Mouse (Mus musculus) kidney, postnatal 0 days (tissue): Measurements from ENCODE around the gene Rprd1b. TPM values are rescaled to one million over a fixed set of nuclear protein-coding genes. Genes with fewer than 3 reads are reported as not detected.

Experiments
- ATAC-seq: fragments of 200-750 bp; cut with Nextera tagmentation; replicated peaks from 2 replicates; pipeline ENCODE4 v1.8.0; 2017; ENCODE audit warnings: low read depth, moderate number of reproducible peaks, moderate TSS enrichment, moderate library complexity; ENCODE audit not compliant: low FRiP score
- DNase-seq: peaks from one replicate; pipeline ENCODE4 v3.0.0-alpha.2; 2016; ENCODE audit warnings: low spot score
- H3K27ac ChIP-seq: fragments of 300-500 bp; sonication (generic); 2 replicates; pipeline ENCODE4 v1.5.1; 2014; ENCODE audit warnings: mild to moderate bottlenecking
- H3K27me3 ChIP-seq: fragments of 300-500 bp; sonication (generic); 2 replicates; pipeline ENCODE4 v1.6.1; 2014; ENCODE audit warnings: low read length, mixed read lengths; ENCODE audit not compliant: insufficient read depth
- H3K36me3 ChIP-seq: fragments of 300-500 bp; sonication (generic); 2 replicates; pipeline ENCODE4 v1.6.1; 2014; ENCODE audit warnings: low read length, mixed read lengths; ENCODE audit not compliant: insufficient read depth
- H3K4me1 ChIP-seq: fragments of 300-500 bp; sonication (generic); replicated peaks from 2 replicates; pipeline ENCODE4 v1.6.1; 2014; ENCODE audit warnings: antibody characterized with exemption, low read length, mixed read lengths; ENCODE audit not compliant: insufficient read depth
- H3K4me2 ChIP-seq: fragments of 300-500 bp; sonication (generic); 2 replicates; pipeline ENCODE4 v1.6.1; 2014; ENCODE audit warnings: mild to moderate bottlenecking, low read length, moderate library complexity, mixed read lengths
- H3K4me3 ChIP-seq: fragments of 300-500 bp; sonication (generic); replicated peaks from 2 replicates; pipeline ENCODE4 v1.5.1; 2014; ENCODE audit warnings: low read depth, low read length
- H3K9ac ChIP-seq: fragments of 300-500 bp; sonication (generic); 2 replicates; pipeline ENCODE4 v1.6.1; 2014; ENCODE audit warnings: low read depth, low read length
- H3K9me3 ChIP-seq: fragments of 300-500 bp; sonication (generic); replicated peaks from 2 replicates; pipeline ENCODE4 v1.6.1; 2016; ENCODE audit warnings: low read length, inconsistent platforms, mixed read lengths
- CTCF ChIP-seq: IDR thresholded peaks from 2 replicates; pipeline ENCODE4 v1.5.1; 2016; ENCODE audit warnings: antibody characterized with exemption, low read depth, mild to moderate bottlenecking, moderate library complexity
- WGBS: fragments of 180-500 bp; shearing (Covaris S2); extraction: QIAGEN DNeasy Blood & Tissue Kit; methylation state at CpG from one replicate; pipeline ENCODE4 v1.1.7; 2014; 5-methylcytosine and 5-hydroxymethylcytosine counted together
- polyA plus RNA-seq: library from polyadenylated mRNA; unstranded; fragments of >200 nt; fragmentation: Nextera tagmentation; extraction: Ambion mirVana; gene quantifications from 2 replicates; pipeline ENCODE4 v1.2.1, GENCODE M21; 2015

The Rprd1b gene
- polyA plus RNA-seq, 1 experiment from 2014 or later, result 29.6 TPM

DNA sequence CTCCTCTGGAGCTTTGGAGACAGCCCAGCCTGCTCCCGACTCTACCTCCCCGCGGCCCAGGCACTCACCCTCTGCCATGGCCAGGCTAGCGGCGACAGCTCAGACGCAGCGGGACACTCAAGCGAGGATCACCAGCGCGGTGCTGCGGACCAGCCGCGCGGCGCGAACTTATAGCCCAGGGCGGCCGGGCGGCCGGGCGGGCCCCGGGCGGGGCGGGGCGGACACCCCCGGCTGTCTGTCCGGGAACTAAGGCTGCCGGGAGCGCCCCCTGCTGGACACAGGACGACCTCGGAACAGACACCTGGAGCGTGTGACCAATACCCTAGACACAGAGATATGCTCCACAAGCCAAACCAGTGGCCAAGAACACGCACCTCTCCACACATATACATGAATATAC, 117.9 kb downstream of the Rprd1b start, which contains the start of gene Tgm2:
Tgm2 (minus strand) TSS at position 214 of the 400 bp plus-strand sequence.
- under 1% methylated on average over 32 of the region's 33 CpGs for WGBS
- TF ChIP-seq CTCF, result peak; percentile 72
- peak within 1 kb of the TSS; percentile 74 for H3K4me2 ChIP-seq
- H3K9ac ChIP-seq, result peak within 1 kb of the TSS; percentile 63
- H3K27ac ChIP-seq, result peak within 1 kb of the TSS; percentile 28; the same call in 1 of the 2 replicates
- peaks cover 23% of the 10 kb centered on the region for H3K4me1 ChIP-seq
- DNase-seq, result peak; percentile 86
- no peaks in the 10 kb centered on the region for H3K27me3 ChIP-seq
- H3K4me3 ChIP-seq, result peak within 1 kb of the TSS; percentile 39
- peak; percentile 68 for ATAC-seq
- H3K36me3 ChIP-seq, result no peaks in the 10 kb centered on the region
- no peaks in the 10 kb centered on the region for H3K9me3 ChIP-seq

GRCm38 (mm10) chr2:158146971-158147370, 118.7 kb downstream of the Rprd1b start:
- TF ChIP-seq CTCF, result no peak
- 94% methylated on average over 8 of the region's 8 CpGs for WGBS
- no peak for ATAC-seq
- no peaks in the 10 kb centered on the region for H3K36me3 ChIP-seq
- no peak overlapping the region for H3K4me2 ChIP-seq
- no peak overlapping the region for H3K9ac ChIP-seq
- H3K4me1 ChIP-seq, result peaks cover 21% of the 10 kb centered on the region
- H3K9me3 ChIP-seq, result no peaks in the 10 kb centered on the region
- H3K27me3 ChIP-seq, result no peaks in the 10 kb centered on the region
- DNase-seq, result no peak
- H3K27ac ChIP-seq, result no peak overlapping the region
- H3K4me3 ChIP-seq, result no peak overlapping the region

GRCm38 (mm10) chr2:158151077-158151476, 122.8 kb downstream of the Rprd1b start:
- 93% methylated on average over 3 of the region's 3 CpGs for WGBS
- H3K27ac ChIP-seq, result no peak overlapping the region
- H3K9ac ChIP-seq, result no peak overlapping the region

DNA sequence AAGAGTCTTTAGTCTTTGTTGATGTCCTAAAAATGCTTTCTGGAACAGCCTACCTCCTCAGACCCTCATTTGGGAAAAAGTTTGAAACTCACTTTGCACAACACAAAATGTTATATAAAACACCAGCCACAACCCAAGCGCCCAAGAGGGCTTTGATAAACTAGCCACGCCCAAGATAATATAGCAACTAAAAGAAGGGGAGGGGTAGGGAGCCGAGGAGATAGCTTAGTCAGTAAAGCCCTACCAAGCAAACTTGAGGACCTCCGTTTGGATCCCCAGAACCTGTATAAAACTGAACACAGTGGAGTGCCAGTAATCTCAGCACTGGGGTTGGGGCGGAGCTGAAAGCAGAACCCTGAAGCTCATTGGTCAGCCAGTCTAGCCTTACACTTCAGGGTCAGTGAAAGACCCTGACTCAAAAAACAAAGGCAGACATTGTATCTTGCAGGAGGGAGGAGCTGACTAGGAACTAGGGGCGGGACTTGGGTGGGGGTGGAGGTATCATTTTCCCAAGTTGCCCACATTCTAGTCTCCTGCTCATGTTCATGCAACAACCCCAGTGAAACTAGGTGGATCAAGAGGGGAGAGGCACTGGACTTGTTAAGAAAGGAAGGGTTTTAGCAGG, 124.5 kb downstream of the Rprd1b start:
- H3K9me3 ChIP-seq, result no peaks in the 10 kb centered on the region
- WGBS, result 45% methylated on average over 6 of the region's 6 CpGs
- no peak for DNase-seq
- ATAC-seq, result no peak
- no peaks in the 10 kb centered on the region for H3K4me1 ChIP-seq
- no peak overlapping the region for H3K4me3 ChIP-seq
- no peak for TF ChIP-seq CTCF
- no peak overlapping the region for H3K4me2 ChIP-seq
- no peaks in the 10 kb centered on the region for H3K27me3 ChIP-seq
- H3K36me3 ChIP-seq, result no peaks in the 10 kb centered on the region
- no peak overlapping the region for H3K9ac ChIP-seq
- no peak overlapping the region for H3K27ac ChIP-seq

More at GRCm38 (mm10) chr2:158151077-158151476, 122.8 kb downstream of the Rprd1b start:
- Histone ChIP-seq H3K9me3 (no peaks in the 10 kb centered on the region), H3K4me2 (no peak overlapping the region), H3K4me1 (peaks cover 2% of the 10 kb centered on the region; the same call in 1 of the 2 replicates), H3K36me3 (no peaks in the 10 kb centered on the region), H3K4me3 (no peak overlapping the region), H3K27me3 (no peaks in the 10 kb centered on the region)
- peak; percentile 47 for TF ChIP-seq CTCF
- no peak for DNase-seq
- ATAC-seq, result no peak

- Histone ChIP-seq H3K27me3 (no peaks in the 10 kb centered on the region), H3K4me1 (no peaks in the 10 kb centered on the region), H3K9ac (peak overlapping the region; percentile 42; the same call in 1 of the 2 replicates), H3K4me2 (peak overlapping the region; percentile 82), H3K36me3 (no peaks in the 10 kb centered on the region), H3K27ac (no peak overlapping the region), H3K9me3 (no peaks in the 10 kb centered on the region), H3K4me3 (peak overlapping the region; percentile 30)
- 2% methylated on average over 22 of the region's 22 CpGs for WGBS
- no peak for TF ChIP-seq CTCF
- peak; percentile 58 for DNase-seq
- no peak for ATAC-seq
These were observed 125.5 kb downstream of the Rprd1b start for GRCm38 (mm10) chr2:158153728-158154343.

- TF ChIP-seq CTCF, result no peak
- Histone ChIP-seq H3K9me3 (no peaks in the 10 kb centered on the region), H3K27me3 (no peaks in the 10 kb centered on the region), H3K9ac (no peak overlapping the region), H3K4me3 (no peak overlapping the region), H3K4me2 (no peak overlapping the region), H3K4me1 (peaks cover 3% of the 10 kb centered on the region), H3K27ac (no peak overlapping the region), H3K36me3 (no peaks in the 10 kb centered on the region)
- WGBS, result 53% methylated on average over 8 of the region's 8 CpGs
- DNase-seq, result no peak
- ATAC-seq, result no peak
These were observed 126.3 kb downstream of the Rprd1b start for GRCm38 (mm10) chr2:158154641-158155040.
